Mouse (Mus musculus) spleen, adult 18-20 months (tissue): ENCODE data around the gene Slc4a10.

ENCODE experiments used
- DNase-seq, 2 experiments: peaks; one replicate each; pipeline ENCODE4 v3.0.0; 2022; ENCODE audit warnings: mixed read lengths in 2 of 2

Gene Slc4a10

DNA sequence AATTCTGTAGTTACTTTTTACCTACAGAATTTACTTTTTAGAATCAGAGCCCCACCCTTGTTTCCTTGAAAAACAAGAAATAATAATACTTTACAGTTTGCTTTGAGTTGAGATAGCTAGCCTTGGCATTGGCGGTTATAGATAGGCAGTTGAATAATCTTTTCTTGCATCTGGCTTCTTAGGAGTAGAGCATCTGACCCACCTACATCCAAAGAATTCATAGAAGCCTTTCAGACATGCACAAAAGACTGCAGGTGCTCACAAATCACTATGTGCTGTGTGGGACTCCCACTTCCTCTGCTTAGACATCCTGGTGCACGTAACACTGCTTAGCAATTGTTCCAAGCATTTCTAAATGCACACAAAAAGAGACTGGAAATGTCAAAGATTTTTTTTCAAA, 238.8 kb downstream of the Slc4a10 start:
- DNase-seq, result no peak

DNA sequence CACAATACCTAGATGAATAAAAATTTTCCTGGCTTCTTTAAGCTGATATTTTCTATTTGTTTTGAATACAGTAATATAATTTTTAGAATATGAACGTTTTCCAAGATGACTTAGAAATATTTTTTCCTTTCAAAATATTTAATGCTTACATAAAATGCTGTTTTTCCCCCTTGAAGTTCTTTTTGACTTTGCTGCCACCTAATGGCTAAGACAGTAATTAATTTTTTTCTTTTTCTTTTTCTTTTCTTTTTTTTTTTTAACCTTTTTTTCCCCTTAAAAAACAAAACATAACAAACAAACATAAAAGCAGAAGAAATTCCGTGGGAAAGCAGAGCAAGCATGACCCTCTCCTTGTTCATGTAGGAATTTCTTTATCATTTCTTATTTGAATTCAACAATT, 239.6 kb downstream of the Slc4a10 start:
- no peak for DNase-seq

DNA sequence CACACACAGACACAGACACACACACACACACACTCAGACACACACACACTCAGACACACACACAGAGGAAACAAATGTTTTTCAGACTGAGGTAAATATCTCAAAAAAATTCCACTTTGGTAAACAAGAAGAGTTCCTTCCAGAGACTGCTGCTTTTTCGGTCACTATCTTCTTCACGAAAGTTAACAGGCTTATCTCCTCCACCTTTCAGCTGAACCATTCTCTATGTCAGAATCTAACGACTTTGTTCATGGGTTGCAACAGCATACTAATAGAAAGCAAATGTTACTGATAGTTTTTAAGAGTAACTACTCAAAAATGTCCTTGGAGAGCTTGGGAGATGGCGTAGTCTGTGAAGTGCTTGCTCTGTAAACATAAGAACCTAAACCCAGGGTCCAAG, 241.3 kb downstream of the Slc4a10 start:
- no peak for DNase-seq

DNA sequence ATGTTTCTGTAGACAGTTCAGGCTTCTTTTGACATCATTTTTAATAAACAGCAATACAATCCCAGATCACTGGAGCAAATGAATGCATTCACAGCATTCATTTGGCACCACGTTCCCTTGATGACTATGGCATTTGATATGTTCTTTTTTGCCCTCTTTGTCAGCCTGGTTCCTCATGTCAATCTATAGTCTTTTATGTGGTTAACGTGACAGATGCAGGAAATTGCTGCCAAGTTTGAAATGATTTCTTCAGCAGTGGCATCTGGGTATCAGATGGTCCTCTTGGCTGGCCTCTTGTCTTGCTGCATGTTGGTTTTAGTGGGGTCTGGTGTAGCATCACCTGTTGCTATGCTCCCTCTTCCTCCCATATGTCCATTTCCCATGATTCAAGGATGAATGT, 247.6 kb downstream of the Slc4a10 start:
- DNase-seq, result no peak

DNA sequence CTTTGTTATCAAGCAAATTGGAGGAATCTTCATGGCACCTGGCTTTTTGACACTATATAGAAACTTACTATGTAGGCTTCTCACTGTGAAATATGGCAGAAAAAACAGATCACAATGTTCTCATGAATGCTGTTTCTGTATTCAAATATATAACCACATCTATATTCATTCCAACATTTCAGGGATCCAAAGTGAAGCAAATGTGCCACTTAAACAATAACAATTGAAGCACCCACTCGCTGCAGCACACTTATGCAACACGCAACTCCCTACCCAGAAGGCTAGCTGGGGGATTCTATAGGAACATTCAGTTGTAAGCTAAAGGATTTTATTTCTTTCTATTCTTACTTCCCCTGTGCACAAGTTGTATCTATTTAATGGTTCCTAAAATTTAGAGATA, 255.5 kb downstream of the Slc4a10 start:
- no peak for DNase-seq

DNA sequence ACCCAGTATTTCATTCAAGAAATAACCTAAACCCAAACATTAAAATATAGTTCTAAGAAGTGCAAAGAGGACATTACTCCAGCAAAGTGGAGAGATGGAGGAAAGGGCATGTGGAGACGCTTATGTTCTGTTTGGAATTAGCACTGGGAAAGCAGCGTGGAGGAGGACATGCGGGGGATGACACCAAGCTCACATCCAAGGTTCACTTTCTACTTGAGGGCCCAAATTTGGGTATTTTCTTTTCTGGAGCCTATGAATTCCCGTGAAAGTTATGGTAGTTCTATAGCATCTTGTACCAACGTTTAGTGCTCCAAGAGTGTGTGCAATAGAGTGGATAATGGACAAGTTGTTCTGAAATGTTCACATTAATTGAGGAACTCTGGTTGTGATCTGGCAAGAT, 260.7 kb downstream of the Slc4a10 start:
- no peak for DNase-seq

DNA sequence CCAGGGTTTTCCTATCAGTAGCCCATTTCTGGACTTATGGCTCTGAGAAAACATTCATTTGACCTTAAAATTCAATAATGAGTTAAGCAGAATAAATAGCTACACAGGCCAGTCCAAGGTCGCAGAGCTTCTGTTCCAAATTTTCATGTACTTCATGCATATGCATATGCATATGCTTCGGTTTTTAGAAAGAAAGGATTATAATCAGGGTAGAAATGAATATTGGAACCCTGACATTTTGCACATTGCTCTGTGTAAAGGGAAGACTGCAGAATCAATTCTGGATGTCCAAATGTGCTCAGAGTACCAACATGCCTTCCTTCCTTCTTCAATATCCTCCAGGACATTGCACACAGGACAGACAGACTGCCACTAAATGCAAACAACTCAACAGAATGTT, 261.2 kb downstream of the Slc4a10 start:
- DNase-seq, result no peak

DNA sequence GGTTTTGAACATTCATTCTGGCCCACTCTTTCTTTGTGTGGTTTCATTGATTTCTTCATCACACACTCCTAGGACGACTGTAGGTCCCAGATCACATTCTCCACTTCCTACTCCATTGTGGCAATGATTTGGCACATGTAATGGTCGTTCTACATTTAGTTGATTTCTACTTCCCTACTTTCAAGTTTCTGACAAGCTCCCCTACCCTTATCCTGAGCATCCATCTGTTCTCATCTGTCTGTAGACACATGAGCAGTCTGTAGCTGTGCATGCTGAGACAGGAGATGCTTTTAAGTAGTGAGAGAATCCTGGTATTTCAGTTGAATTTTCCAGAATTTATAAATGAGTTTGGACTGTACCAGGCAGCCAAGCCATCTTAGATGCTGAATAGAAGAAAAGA, 270.7 kb downstream of the Slc4a10 start:
- DNase-seq, result no peak

DNA sequence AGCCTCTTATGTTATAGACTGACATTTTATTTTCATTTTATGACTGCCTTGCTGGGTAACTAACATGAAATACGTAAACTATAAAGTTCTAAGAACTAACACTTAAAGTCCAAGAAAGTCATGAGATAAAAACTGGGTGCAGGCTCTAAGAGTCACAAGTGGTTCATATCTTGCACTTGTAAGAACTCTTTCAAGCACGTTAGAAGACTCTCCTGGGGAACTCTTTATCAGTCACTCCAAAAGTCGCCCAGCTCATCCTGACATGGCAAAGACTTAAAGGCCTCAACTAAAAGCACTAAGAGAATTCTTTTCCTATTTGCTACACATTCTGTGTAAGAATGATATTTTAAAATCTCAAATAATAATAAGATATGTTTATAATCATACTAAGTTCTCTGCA, 273.2 kb downstream of the Slc4a10 start:
- DNase-seq, result no peak

DNA sequence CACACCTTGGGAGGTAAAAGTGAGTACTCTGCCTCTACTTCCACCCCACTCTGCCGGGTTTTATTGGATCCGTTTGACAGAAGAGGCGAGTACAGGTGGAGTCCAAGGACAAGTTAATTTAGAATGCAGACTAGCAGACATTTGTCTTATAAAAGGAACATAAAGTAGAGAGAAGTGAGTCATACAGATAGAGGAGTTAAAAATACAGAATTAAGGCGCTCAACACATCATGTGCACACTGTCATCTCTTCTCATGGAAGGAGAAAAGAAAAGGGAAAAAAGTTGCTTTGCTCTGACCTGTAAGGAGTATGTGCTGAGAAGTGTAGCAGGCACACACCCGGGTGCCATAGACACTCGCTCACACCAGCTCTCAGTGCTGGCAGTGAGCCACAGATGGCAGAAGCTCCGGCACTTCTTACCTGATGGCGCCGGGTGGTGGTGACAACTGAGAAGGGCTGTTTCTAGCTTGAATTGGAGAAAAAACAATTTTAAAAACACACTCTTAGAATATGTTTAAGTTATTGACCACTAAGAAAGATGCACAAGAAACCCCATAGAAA, 276.9 kb downstream of the Slc4a10 start:
- no peak for DNase-seq

DNA sequence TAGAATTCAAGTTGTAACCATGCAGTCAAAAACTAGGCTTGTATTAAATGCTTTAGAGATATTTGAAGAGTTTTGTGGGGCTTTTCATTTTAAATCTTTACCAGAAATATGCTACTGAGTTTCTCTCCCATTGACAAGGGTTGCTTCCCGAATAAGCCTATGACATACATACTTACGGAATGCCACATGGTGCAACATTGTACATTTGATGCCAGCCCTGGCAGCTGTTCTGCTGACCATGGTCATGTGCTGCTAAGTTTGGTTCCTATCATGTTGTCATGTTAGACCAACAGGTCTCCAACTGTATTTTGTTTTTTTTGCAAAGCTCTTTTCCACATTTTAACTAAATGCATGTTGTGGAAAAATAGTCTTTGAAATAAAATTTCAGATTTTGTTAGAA, 279.1 kb downstream of the Slc4a10 start:
- no peak for DNase-seq

DNA sequence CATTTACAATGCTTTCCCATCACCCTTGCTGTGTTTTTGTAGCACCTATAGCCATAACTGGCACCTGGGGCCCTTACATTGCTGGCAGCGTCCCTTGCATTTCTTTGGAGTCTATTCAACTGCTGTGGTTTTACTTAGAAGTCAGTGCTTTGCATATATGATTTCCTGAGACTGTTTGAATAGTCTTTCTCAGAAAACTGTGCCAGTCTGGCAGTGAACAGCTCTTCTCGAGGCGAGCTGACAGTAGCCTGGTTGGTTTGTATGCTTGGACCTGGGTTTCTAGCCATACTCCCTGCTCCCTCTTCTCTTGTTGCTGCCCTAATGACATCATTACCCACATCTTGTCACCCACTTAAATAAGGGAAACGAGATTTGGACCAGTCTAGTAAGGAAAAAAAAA, 285.7 kb downstream of the Slc4a10 start:
- no peak for DNase-seq

DNA sequence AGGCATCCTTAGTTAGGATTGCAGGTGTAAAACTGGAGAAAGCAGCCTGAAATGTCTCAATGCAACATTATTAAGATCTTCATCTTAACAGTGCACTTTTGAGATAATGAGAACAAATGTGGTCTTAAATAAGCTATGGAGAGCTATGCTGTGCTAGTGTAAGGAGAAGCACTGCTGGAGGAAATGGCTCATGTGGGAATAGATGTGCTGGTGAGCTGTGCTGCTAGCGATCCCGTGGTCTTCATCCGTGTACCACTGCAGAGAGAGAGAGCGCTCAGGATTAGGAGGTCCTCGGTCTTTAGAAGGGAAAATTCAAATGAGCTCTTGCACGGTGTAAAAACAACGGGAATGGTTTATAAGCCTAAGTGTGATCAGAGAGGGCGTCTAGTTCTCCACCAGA, 286.2 kb downstream of the Slc4a10 start:
- DNase-seq, result no peak

DNA sequence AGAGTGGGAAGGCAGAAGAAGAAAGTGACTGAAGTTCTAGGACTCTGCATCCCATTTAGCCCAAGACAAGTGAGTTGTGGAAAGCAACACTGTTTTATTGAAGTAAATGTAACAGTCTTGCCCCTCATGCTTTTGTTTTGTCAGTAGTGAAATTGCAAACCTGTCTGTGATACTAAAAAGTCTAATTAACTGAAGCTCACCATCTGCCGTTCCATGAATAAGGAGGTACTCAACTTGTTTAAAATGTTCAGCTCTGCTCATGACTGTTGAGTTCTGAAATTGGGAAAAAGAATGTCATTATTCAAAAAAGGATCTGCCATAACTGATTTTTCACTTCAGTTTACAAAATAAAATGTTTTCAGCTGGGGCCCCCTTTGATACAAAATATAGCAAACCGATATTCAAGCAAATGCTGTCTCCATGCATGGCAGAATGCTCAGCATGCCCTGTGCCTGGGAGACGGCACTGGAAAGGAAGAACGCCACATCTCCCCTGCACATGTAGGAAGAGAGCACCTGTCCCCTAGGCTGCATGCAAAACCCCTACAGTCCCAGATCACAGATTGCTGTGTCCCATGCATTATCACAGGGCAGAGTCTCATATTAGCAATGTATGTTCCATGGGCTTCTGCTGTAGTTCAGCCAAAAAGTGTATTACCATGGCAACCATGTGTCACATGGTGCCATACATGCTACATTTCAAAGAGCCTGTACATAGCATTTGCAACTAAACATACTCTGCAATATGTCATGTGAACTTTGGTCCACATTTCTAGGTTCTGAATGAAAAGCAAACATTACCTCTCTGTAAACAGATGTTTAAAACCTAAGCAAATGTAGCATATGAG, 288.4 kb downstream of the Slc4a10 start:
- DNase-seq, result no peak

DNA sequence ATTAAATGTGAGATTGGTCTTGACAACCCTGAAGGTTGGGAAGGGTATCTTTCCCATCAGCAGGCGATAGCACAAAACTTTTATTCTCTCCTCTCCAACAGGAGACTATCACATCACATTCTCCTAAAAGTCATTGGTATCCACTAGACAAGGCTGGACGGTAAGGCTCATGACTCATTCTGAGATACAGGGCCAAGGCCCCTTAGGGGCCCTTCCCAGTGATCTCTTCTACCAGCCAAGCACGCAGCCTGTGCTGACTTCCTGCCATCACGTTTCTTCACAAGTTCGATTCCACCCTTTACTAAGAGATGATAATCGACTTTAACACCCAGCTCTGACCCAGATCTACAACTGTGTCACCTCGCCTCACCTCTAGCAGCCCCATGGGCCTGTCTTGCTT, 290.8 kb downstream of the Slc4a10 start:
- DNase-seq, result no peak

DNA sequence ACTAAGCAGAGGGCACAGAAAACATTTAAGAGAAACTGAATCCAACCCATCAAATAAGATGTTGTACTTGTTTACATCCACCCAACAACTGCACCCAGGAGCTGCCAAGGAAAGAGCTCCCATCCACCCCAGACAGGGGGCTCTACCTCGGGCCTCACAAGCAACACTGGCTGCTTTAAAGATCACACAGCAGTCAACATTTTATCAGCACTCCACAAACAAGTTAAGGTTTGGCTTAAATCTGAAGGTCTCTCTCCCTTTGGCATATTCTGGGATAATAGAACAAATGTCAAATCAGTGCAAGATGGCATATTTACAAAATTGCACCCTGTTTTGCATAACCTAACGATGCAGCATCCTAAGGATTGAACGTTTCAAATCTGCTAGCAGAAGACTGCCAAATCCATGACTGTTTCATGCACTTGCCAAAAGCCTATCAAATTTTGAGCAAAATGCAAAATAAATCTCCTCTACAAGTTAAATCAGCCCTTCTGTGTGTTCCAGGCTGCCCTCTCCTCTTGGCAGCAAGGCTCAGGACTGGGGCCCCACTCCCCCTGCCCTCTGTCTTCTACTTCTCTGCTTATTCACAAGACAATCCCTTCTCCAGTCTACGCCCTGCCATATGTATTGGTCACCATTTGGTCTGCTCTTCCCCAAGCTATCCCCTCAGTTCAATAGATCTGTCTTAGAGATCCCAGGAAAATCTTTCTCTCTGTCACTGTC, 293.1 kb downstream of the Slc4a10 start:
- no peak for DNase-seq

DNA sequence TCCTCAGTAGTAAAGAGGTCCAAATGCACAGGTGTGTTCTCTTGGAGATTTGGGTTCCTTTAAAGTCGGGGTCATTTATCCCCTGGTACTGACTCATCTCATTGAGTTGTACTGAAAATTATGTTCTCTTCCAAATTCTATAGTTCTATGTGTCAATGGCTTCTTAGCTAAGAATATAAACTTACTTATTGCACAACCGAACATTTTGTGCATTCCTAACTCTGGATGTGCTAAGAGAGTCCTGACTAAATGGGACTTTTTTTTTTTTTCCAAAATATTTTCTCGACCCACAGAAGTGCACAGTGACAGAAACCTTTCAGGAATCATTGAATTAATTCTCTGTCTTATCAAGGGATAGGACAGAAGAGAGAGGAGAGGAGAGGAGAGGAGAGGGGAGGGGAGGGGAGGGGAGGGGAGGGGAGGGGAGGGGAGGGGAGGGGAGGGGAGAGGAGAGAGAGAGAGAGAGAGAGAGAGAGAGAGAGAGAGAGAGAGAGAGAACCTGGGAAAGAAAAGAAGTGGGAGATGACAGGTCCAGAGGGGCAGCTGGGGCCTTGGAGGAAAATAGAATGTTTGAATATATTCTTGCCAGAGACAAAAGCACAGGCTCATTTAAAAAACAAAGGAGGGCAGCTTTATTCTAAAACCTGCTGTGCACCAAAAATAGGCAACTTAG, 294.9 kb downstream of the Slc4a10 start:
- no peak for DNase-seq

DNA sequence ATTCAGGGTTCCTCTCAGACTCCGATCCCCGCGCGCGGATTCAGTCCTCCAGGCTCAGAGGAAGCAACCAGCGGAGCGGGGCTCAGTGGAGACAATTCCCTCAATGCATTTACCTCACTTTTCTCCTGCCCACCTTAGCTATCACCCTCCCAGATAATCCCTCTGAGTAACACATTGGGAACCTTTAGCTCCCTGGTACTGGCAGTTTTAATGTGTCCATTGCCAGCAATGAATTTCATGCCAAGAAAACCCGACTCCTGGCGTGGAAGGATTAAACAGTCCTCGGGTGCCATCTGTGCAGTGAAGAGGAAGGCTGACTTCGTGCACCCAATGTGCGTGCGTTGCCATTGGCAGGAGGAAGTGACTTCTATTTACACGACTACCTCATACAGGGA, 295.5 kb downstream of the Slc4a10 start:
- no peak for DNase-seq

DNA sequence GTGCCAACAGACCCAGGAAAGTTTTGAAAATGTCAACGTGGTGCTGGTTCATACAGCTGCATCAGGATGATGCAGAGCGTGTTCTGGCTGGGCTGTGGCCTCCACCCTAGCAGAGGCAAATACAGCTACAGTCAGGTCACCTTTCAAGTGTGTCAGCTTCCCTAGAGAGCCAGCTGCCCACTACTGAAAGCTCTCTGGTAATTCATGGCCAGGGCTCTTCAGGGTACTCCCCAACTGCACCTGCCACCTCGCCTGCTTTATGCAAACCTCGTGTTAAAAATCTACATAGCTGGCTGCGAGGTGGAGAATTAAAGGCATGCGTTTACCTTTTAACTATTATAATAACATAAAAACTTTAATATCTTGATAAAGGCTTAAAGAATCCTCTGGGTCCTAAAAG, 298.1 kb downstream of the Slc4a10 start:
- no peak for DNase-seq

DNA sequence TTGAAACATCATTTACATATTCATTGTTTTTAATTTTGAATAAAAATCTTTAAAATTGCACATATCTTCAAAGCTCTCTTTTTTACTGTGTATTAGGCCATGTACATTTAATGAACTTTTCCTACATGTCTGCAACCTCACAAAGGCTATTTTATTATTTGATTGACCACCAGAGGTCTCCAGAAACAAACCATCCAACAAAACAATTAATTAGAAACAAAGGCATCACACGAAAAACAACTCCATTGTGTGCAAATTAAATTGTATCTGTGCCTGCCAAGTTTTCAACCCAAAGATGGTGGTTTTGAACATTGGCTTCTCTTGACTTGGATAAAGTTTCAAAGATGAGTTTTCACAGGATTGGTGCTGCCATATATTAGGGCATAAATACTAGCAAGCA, 300.5 kb downstream of the Slc4a10 start:
- DNase-seq, result no peak

DNA sequence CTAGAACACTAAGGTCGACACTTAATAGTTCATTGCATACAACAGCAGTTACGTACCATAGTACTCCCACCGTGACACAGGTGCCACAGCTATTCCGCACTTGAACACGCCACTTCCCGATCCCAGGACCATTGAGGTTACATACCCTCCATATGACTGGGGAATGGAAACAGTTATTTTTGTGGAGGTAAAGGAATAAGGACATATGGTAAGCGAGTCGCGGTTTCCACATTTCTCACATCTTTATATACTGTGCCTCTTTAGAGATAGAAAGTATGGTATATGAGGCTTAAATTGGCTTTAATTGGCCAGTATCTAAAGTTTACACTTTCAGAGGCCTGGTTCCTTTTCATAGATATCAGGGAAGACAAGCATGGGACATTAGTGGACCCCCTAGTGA, 301.5 kb downstream of the Slc4a10 start:
- no peak for DNase-seq

DNA sequence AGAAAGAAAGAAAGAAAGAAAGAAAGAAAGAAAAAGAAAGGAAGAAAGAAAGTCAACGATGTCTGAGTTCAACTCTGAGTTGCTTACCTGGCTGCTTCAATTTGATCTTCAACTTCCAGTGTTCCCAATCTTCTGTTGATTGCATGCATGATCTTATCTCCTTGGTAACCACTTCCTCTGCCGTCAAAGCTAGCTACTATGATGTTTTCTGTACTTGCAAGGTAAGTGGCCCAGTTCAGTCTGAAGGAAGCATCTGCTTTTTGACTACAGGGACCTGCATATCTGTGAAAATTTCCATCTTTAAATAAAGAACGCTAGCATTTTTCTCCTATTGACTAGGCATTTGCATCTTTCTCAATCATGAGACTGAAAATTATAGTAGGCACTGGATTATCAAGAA, 305.8 kb downstream of the Slc4a10 start:
- DNase-seq, result no peak

DNA sequence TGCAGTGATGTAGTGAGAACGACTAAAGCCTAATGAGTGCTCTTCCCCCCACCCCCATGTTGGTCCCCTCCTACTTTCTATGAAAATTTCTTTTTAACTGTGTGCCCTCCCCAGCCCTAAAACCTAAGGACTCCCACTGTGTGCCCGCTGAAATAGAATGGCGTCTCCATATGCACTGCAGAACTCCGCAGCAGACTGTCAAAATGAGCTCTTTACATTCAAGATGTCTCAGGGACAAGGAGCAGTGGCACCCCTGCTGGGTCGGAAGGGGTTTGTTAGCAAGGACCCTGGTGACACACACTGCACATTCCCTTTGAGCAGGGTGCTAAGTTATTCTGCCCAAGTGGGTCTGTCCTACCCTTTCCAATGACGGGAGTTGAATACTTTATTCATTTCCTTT, 309.5 kb downstream of the Slc4a10 start:
- DNase-seq, result no peak

DNA sequence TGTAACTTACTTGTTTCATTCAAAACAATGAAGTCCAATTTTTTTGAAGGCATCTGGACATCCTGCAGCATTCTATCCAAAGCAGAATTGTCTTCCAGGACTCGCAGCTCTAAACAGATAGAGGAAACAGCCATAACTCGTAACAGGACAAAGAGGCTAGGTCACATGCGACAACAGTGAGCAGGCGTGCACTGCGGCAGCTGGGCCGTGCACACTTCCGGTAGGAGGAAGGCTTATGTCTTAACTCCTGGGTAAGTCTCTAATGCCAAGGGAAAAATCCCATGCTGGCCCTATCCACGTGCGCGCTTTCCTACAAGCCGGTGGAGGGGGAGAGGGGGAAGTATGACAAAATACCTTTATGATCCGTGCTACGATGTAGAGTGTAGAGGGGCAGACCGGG, 310.3 kb downstream of the Slc4a10 start:
- DNase-seq, result no peak
